Mouse (Mus musculus): Measurements from ENCODE around the gene Ginm1.

GRCm38 (mm10) chr10:7836902-7837301, 44.3 kb upstream of the Ginm1 start:
- TF ChIP-seq MAFK (IDR thresholded peaks at IDR 0.05; ENCODE audit: insufficient read depth, low read depth, low read length) (no peak), ZC3H11A (IDR thresholded peaks at IDR 0.05; ENCODE audit: borderline replicate concordance, low read depth, low read length) (no peak)

Data from ES-E14 (cell line).